17 mouse cellular contexts compared by ENCODE assay signal in the genomic region with DNA sequence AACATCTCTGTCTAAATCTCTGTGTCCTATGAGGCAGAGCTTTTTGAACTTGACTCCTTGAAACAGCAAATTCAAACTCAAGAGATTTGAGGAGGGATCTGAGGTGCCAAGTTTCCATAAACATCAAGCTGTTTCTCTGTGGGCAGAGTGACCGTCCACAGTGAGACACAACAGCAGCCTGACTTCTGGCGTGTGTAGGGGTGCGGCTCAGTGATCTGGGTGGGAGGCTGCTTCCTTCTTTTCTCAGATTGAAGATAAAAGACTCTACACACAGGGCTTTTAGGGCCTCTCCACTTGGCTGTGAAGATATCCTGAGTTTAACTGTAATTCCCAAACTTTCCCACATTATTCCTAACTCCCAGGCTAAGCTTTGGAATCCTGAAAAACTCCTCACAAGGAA. TPM values are rescaled to one million over a fixed set of nuclear protein-coding genes. Genes with fewer than 3 reads are reported as not detected.
A peak's percentile ranks its signal among the peaks of the same experiment; 100 is the strongest.
DNase-seq lines count a peak whose midpoint lies in the region; ATAC-seq and TF ChIP-seq lines count a peak whose summit lies in the region.
"Had no signal": no experiment of that assay in that cellular context is flagged by ENCODE, and none has a peak within 500 bp of the region (broad histone marks: within the 10 kb centered on the region; RNA-seq: fewer than 3 reads in every experiment).

No protein-coding gene starts in this region.

- no peaks in the 10 kb centered on the region for H3K27me3 ChIP-seq in heart, embryonic 13.5 days (replicated peaks)
- H3K27me3 ChIP-seq in lung, embryonic 15.5 days, result no peaks in the 10 kb centered on the region
- H3K27me3 ChIP-seq in hindbrain, embryonic 12.5 days, result no peaks in the 10 kb centered on the region
- H3K27me3 ChIP-seq: liver, embryonic 12.5 days had no signal

- no peak for TF ChIP-seq POLR2A in lung, adult 2 months (IDR thresholded peaks at IDR 0.05; ENCODE audit: borderline replicate concordance, extremely low read depth, low read depth, low read length)

- H3K4me1 ChIP-seq in heart, embryonic 13.5 days, result peaks cover 22% of the 10 kb centered on the region
- peaks cover 29% of the 10 kb centered on the region for H3K4me1 ChIP-seq in lung, embryonic 15.5 days
- H3K4me1 ChIP-seq in lung, adult 2 months (ENCODE audit: control insufficient read depth, insufficient read depth, low read length), result peaks cover 8% of the 10 kb centered on the region
- H3K4me1 ChIP-seq in hindbrain, embryonic 12.5 days, result peaks cover 5% of the 10 kb centered on the region; the same call in 1 of the 2 replicates

- TF ChIP-seq CTCF in lung, adult 2 months (IDR thresholded peaks at IDR 0.05; ENCODE audit: insufficient read depth, low read length), result no peak

- H3K27ac ChIP-seq in heart, embryonic 13.5 days (replicated peaks), result peak overlapping the region; percentile 3; the same call in 1 of the 2 replicates
- peak overlapping the region; percentile 44 for H3K27ac ChIP-seq in lung, embryonic 15.5 days
- no peak overlapping the region for H3K27ac ChIP-seq in hindbrain, embryonic 12.5 days
- H3K27ac ChIP-seq: layer of hippocampus, adult 2 months; liver, embryonic 12.5 days had no signal

- no peaks in the 10 kb centered on the region for H3K36me3 ChIP-seq in heart, embryonic 13.5 days
- H3K36me3 ChIP-seq in lung, embryonic 15.5 days, result no peaks in the 10 kb centered on the region
- no peaks in the 10 kb centered on the region for H3K36me3 ChIP-seq in hindbrain, embryonic 12.5 days
- H3K36me3 ChIP-seq: liver, embryonic 12.5 days had no signal

- DNase-seq in heart, postnatal 14 days, result no peak
- no peak for DNase-seq in lung, adult 2 months
- DNase-seq in thymus, postnatal 14 days, result peak; percentile 39
- DNase-seq in thymus, adult 18-20 months, result no peak
- no peak for DNase-seq in layer of hippocampus, adult 9-11 months
- DNase-seq: adrenal gland, adult 8-10 months; cerebellum, postnatal 10 days; gastrocnemius, postnatal 25 days had no signal

- no peaks in the 10 kb centered on the region for H3K9me3 ChIP-seq in heart, embryonic 13.5 days
- no peaks in the 10 kb centered on the region for H3K9me3 ChIP-seq in lung, embryonic 15.5 days
- no peaks in the 10 kb centered on the region for H3K9me3 ChIP-seq in hindbrain, embryonic 12.5 days (replicated peaks)
- H3K9me3 ChIP-seq: liver, embryonic 12.5 days had no signal

- no peak overlapping the region for H3K9ac ChIP-seq in heart, embryonic 13.5 days
- no peak overlapping the region for H3K9ac ChIP-seq in lung, embryonic 15.5 days
- no peak overlapping the region for H3K9ac ChIP-seq in hindbrain, embryonic 12.5 days
- H3K9ac ChIP-seq: liver, embryonic 12.5 days had no signal

- ATAC-seq in heart, embryonic 13.5 days (ENCODE audit: extremely low read depth, insufficient number of reproducible peaks, low FRiP score, low TSS enrichment), result no peak
- no peak for ATAC-seq in lung, embryonic 15.5 days (ENCODE audit: borderline replicate concordance, extremely low read depth, low FRiP score, low TSS enrichment)
- no peak for ATAC-seq in hindbrain, embryonic 12.5 days (ENCODE audit: low FRiP score)
- ATAC-seq: intestine, postnatal 0 days; liver, embryonic 12.5 days had no signal

- 41% methylated on average over 3 of the region's 3 CpGs for whole genome bisulfite sequencing in heart, embryonic 13.5 days
- WGBS in lung, embryonic 15.5 days, result 45% methylated on average over 3 of the region's 3 CpGs
- WGBS in lung, adult 2 months, result 27% methylated on average over 3 of the region's 3 CpGs
- WGBS in hindbrain, embryonic 12.5 days, result 70% methylated on average over 3 of the region's 3 CpGs

- H3K4me3 ChIP-seq in heart, embryonic 13.5 days, result no peak overlapping the region
- H3K4me3 ChIP-seq in lung, embryonic 15.5 days, result no peak overlapping the region
- H3K4me3 ChIP-seq in lung, adult 2 months (replicated peaks; ENCODE audit: extremely low read depth, low read depth, low read length), result no peak overlapping the region
- H3K4me3 ChIP-seq in hindbrain, embryonic 12.5 days, result no peak overlapping the region
- H3K4me3 ChIP-seq: erythroblast, embryonic 14.5 days; layer of hippocampus, adult 2 months; liver, embryonic 12.5 days; myocyte had no signal

- H3K4me2 ChIP-seq in heart, embryonic 13.5 days, result no peak overlapping the region
- no peak overlapping the region for H3K4me2 ChIP-seq in lung, embryonic 15.5 days
- no peak overlapping the region for H3K4me2 ChIP-seq in hindbrain, embryonic 12.5 days (replicated peaks)
- H3K4me2 ChIP-seq: liver, embryonic 12.5 days; midbrain, embryonic 11.5 days had no signal

- intact Hi-C loops in heart, postnatal 14 days (cut with DNase I), result no loop called here

RNA-seq across cellular contexts. Expression of a gene that starts 37.1 kb away (rescaled TPM):
- polyA plus RNA-seq in heart, embryonic 13.5 days (2015; fragmentation: Nextera tagmentation; extraction: Ambion mirVana), result 14.5 and 15.2 TPM in 2 replicates
- 10 to 100 TPM; 21.1 to 23.2 TPM for total RNA-seq in heart, postnatal 14 days (2021)
- polyA plus RNA-seq in lung, embryonic 15.5 days (2015; fragmentation: Nextera tagmentation; extraction: Ambion mirVana), result 48.5 and 55.9 TPM in 2 replicates
- polyA plus RNA-seq in lung, adult 2 months (2012; rRNA removed), result 160 and 164 TPM in 2 replicates
- 15.9 and 16.8 TPM in 2 replicates for polyA plus RNA-seq in hindbrain, embryonic 12.5 days (2016; fragmentation: Nextera tagmentation; extraction: Ambion mirVana)
